Mouse (Mus musculus): ENCODE measurements around the gene Lipm.

Lipm gene

GRCm38 (mm10) chr19:34166386-34166785 is 65.7 kb downstream of the Lipm start:
- no peak for DNase-seq

- no peak for DNase-seq
Observed at GRCm38 (mm10) chr19:34167896-34168661, 67.3 kb downstream of the Lipm start.

- no peak for DNase-seq
Observed at GRCm38 (mm10) chr19:34169121-34169520, 68.4 kb downstream of the Lipm start.

- DNase-seq: no peak
Observed at GRCm38 (mm10) chr19:34171167-34171566, 70.4 kb downstream of the Lipm start.
